Mouse (Mus musculus) midbrain, postnatal 0 days (tissue): ENCODE measurements around the gene Il1rl1. TPM values are rescaled to one million over a fixed set of nuclear protein-coding genes. Genes with fewer than 3 reads are reported as not detected.

ENCODE experiments used
- ATAC-seq: fragments of 200-750 bp; cut with Nextera tagmentation; 2 replicates; pipeline ENCODE4 v1.8.0; 2017; ENCODE audit warnings: moderate number of reproducible peaks, mild to moderate bottlenecking, moderate TSS enrichment, moderate library complexity; ENCODE audit not compliant: low FRiP score
- DNase-seq: peaks from one replicate; pipeline ENCODE4 v3.0.0-alpha.2; 2015; ENCODE audit warnings: low spot score
- H3K27ac ChIP-seq: fragments of 300-500 bp; sonication (generic); 2 replicates; pipeline ENCODE4 v1.5.1; 2014; ENCODE audit warnings: low read depth, mild to moderate bottlenecking, low read length, mixed read lengths
- H3K27me3 ChIP-seq: fragments of 300-500 bp; sonication (generic); 2 replicates; pipeline ENCODE4 v1.6.1; 2014; ENCODE audit warnings: low read length, control low read depth, mixed read lengths; ENCODE audit not compliant: insufficient read depth
- H3K36me3 ChIP-seq: fragments of 300-500 bp; sonication (generic); 2 replicates; pipeline ENCODE4 v1.6.1; 2014; ENCODE audit warnings: low read length, control low read depth, mixed read lengths; ENCODE audit not compliant: insufficient read depth
- H3K4me1 ChIP-seq: fragments of 300-500 bp; sonication (generic); 2 replicates; pipeline ENCODE4 v1.6.1; 2014; ENCODE audit warnings: mild to moderate bottlenecking, control low read depth, antibody characterized with exemption, low read length, mixed read lengths; ENCODE audit not compliant: insufficient read depth
- H3K4me2 ChIP-seq: fragments of 300-500 bp; sonication (generic); 2 replicates; pipeline ENCODE4 v1.6.1; 2014; ENCODE audit warnings: low read depth, mild to moderate bottlenecking, low read length, mixed read lengths; ENCODE audit not compliant: poor library complexity, severe bottlenecking
- H3K4me3 ChIP-seq: fragments of 300-500 bp; sonication (generic); 2 replicates; pipeline ENCODE4 v1.5.1; 2014; ENCODE audit warnings: low read depth, mild to moderate bottlenecking, low read length, moderate library complexity
- H3K9ac ChIP-seq: fragments of 300-500 bp; sonication (generic); replicated peaks from 2 replicates; pipeline ENCODE4 v1.6.1; 2014; ENCODE audit warnings: mild to moderate bottlenecking, low read length, moderate library complexity, mixed read lengths; ENCODE audit not compliant: poor library complexity, severe bottlenecking
- H3K9me3 ChIP-seq: fragments of 300-500 bp; sonication (generic); 2 replicates; pipeline ENCODE4 v1.6.1; 2016; ENCODE audit warnings: low read length, control low read depth
- CTCF ChIP-seq: IDR thresholded peaks from 2 replicates; pipeline ENCODE4 v1.5.1; 2016; ENCODE audit warnings: antibody characterized with exemption, mild to moderate bottlenecking
- WGBS: fragments of 180-500 bp; shearing (Covaris S2); extraction: QIAGEN DNeasy Blood & Tissue Kit; methylation state at CpG from one replicate; pipeline ENCODE4 v1.1.7; 2014; 5-methylcytosine and 5-hydroxymethylcytosine counted together
- polyA plus RNA-seq: library from polyadenylated mRNA; unstranded; fragments of >200 nt; fragmentation: Nextera tagmentation; extraction: Ambion mirVana; gene quantifications from 2 replicates; pipeline ENCODE4 v1.2.1, GENCODE M21; 2015
- total RNA-seq: library from RNA; depleted of rRNA; stranded (reverse); fragments of >200 nt; gene quantifications from 2 replicates; pipeline ENCODE4 v1.2.3, GENCODE M21; 2014

Il1rl1 gene
- total and polyA plus RNA-seq, 2 experiments from 2014 or later: 0.04 to 0.33 TPM

DNA sequence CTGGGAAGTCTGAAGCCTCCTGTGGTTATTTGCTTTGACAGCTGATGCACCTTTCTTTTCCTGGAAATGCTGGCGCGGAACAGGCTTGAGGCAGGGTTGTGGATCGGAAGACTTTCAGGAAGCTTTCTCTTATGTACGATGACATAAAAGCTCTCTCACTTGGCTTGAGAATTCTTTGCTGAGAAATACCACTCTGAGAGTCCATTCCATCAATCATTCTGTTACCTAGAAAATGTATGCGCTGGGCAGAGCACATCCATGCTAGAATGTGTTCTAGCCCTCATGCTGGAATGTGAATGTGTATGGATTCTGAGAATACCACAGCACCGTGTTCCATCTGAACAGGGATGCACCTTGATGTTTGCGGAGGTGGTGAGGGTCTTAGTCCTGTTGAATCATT lies 15.1 kb upstream of the Il1rl1 start:
- H3K36me3 ChIP-seq: no peaks in the 10 kb centered on the region
- ATAC-seq (no peak), DNase-seq (no peak)
- 82% methylated on average over 7 of the region's 7 CpGs for WGBS
- no peak overlapping the region for H3K4me3 ChIP-seq
- no peak overlapping the region for H3K27ac ChIP-seq
- H3K27me3 ChIP-seq: no peaks in the 10 kb centered on the region
- H3K4me1 ChIP-seq: no peaks in the 10 kb centered on the region
- no peak overlapping the region for H3K4me2 ChIP-seq
- H3K9ac ChIP-seq: no peak overlapping the region
- H3K9me3 ChIP-seq: no peaks in the 10 kb centered on the region
- no peak for TF ChIP-seq CTCF

- no peaks in the 10 kb centered on the region for H3K27me3 ChIP-seq
- H3K9me3 ChIP-seq: no peaks in the 10 kb centered on the region
- DNase-seq: no peak
- 71% methylated on average over 7 of the region's 7 CpGs for WGBS
- no peak for ATAC-seq
- no peak overlapping the region for H3K27ac ChIP-seq
- no peak for TF ChIP-seq CTCF
- no peaks in the 10 kb centered on the region for H3K36me3 ChIP-seq
- H3K4me2 ChIP-seq: no peak overlapping the region
- no peaks in the 10 kb centered on the region for H3K4me1 ChIP-seq
- no peak overlapping the region for H3K4me3 ChIP-seq
- no peak overlapping the region for H3K9ac ChIP-seq
These were observed 14.3 kb upstream of the Il1rl1 start for GRCm38 (mm10) chr1:40414863-40415656.

DNA sequence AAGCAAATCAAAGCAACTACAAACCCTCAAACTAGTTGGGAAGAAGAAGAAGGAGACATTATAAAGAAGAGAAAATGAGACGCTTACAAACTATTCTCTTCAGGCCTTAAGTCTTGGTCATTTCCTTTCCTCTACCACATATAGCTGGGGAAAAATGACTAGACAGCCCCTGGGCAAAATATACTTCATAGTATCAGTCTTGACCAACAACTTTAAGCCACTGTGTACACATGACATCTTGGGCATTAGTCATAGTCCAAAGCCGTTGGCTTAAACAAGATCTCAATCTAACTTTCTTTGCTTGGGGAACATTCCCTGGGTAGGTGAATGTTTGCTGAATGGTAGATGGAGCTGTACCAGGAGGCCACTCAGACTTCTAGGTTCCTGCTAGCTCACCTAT lies 12.3 kb upstream of the Il1rl1 start:
- WGBS: 94% methylated on average over 2 of the region's 2 CpGs
- H3K4me3 ChIP-seq: no peak overlapping the region
- DNase-seq (no peak), ATAC-seq (no peak)
- TF ChIP-seq CTCF: no peak
- H3K9ac ChIP-seq: no peak overlapping the region
- no peak overlapping the region for H3K4me2 ChIP-seq
- H3K27me3 ChIP-seq: no peaks in the 10 kb centered on the region
- no peaks in the 10 kb centered on the region for H3K9me3 ChIP-seq
- H3K36me3 ChIP-seq: no peaks in the 10 kb centered on the region
- H3K4me1 ChIP-seq: no peaks in the 10 kb centered on the region
- H3K27ac ChIP-seq: no peak overlapping the region

DNA sequence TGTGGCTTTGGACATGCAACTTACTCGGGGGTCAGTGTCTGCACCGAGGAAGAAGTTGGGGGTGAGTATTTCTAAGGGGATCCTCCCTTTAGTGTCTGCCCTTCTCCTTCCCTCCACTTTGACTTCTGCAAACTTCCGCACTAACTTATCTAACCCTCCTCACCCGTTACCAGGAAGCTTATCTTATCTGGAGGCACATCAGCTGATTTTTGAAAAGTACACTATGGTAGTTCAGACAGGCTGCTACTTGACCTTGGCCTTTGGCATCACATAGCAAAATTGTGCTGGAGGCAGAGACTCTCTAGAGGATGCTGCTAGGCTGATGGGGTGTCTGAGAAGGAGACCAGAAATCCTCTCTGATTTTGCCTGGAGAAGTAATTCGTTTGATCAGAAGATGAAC lies 10.9 kb upstream of the Il1rl1 start:
- no peak for ATAC-seq
- WGBS: 84% methylated on average over 5 of the region's 5 CpGs
- no peak for DNase-seq

GRCm38 (mm10) chr1:40423892-40424291 lies 5.5 kb upstream of the Il1rl1 start:
- H3K36me3 ChIP-seq: no peaks in the 10 kb centered on the region
- no peak overlapping the region for H3K4me3 ChIP-seq
- H3K9ac ChIP-seq: no peak overlapping the region
- H3K9me3 ChIP-seq: no peaks in the 10 kb centered on the region
- no peaks in the 10 kb centered on the region for H3K4me1 ChIP-seq
- DNase-seq (no peak), ATAC-seq (no peak)
- no peak for TF ChIP-seq CTCF
- H3K4me2 ChIP-seq: no peak overlapping the region
- no peaks in the 10 kb centered on the region for H3K27me3 ChIP-seq
- 83% methylated on average over 6 of the region's 6 CpGs for WGBS
- no peak overlapping the region for H3K27ac ChIP-seq

More for the DNA sequence above, 10.9 kb upstream of the Il1rl1 start:
- Histone ChIP-seq H3K9ac (no peak overlapping the region), H3K4me3 (no peak overlapping the region), H3K4me2 (no peak overlapping the region), H3K36me3 (no peaks in the 10 kb centered on the region), H3K9me3 (no peaks in the 10 kb centered on the region), H3K27ac (no peak overlapping the region), H3K4me1 (no peaks in the 10 kb centered on the region), H3K27me3 (no peaks in the 10 kb centered on the region)
- no peak for TF ChIP-seq CTCF

DNA sequence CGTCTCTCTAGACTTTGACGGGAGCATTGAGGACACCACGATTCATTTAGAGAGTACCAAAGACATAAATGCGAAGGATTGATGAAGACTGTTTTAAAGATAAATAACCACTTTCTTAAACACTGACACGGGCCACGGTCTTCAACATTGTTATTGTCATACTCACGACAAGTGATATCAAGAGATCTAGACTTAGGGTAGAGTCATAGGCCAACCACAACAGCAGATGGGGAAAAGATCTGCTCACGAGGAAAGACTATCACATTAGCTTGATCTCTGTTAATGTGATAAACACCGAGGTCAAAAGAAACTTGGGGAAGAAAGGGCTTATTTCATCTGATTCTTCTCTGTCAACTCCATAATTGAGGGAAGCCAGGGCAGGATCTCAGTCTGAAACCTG lies 2.1 kb upstream of the Il1rl1 start:
- H3K4me1 ChIP-seq: no peaks in the 10 kb centered on the region
- no peak overlapping the region for H3K4me3 ChIP-seq
- DNase-seq: no peak
- 96% methylated on average over 9 of the region's 9 CpGs for WGBS
- no peaks in the 10 kb centered on the region for H3K27me3 ChIP-seq
- no peak overlapping the region for H3K9ac ChIP-seq
- no peak for ATAC-seq
- no peak overlapping the region for H3K4me2 ChIP-seq
- no peaks in the 10 kb centered on the region for H3K36me3 ChIP-seq
- H3K27ac ChIP-seq: no peak overlapping the region
- H3K9me3 ChIP-seq: no peaks in the 10 kb centered on the region
- TF ChIP-seq CTCF: no peak
